Mouse (Mus musculus): ENCODE data around the gene Try10. TPM values are rescaled to one million over a fixed set of nuclear protein-coding genes. Genes with fewer than 3 reads are reported as not detected.
"Not testable (repeated sequence)": the region's sequence is repeated elsewhere in the genome, so short reads cannot be mapped to it uniquely, and the experiment has no call there.

Try10 gene
- not detected in 2 replicates for polyA plus RNA-seq (2016; fragmentation: Nextera tagmentation; extraction: Ambion mirVana)

DNA sequence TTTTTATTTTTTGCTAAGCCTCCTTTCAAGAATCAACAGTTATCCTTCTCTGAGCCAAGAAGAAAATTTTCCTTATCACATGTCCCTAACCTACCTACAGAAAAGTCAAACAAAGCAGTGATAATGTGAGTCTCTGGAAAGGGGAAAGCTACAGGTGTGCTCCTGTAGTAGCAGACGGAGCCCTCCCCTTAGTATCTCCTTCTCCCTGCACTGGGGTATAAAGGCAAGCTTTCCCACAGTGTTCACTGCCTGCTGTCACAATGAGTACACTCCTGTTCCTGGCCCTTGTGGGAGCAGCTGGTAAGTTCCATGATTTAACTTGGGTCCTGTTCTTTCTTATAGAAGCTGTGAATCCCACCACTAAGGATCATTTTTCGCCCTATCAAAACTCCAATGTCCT, at the start of gene Try10:
Try10 (plus strand) TSS at position 174 of the 400 bp plus-strand sequence.
- 83% methylated on average over 2 of the region's 2 CpGs for WGBS
- no peaks in the 10 kb centered on the region for H3K27me3 ChIP-seq (ENCODE audit: insufficient read depth, poor library complexity, severe bottlenecking)
- H3K4me1 ChIP-seq (replicated peaks), result no peaks in the 10 kb centered on the region
- no peak within 1 kb of the TSS for H3K4me3 ChIP-seq
- no peak within 1 kb of the TSS for H3K27ac ChIP-seq
- H3K9me3 ChIP-seq, result no peaks in the 10 kb centered on the region
- DNase-seq (ENCODE audit: low spot score), result no peak
- H3K36me3 ChIP-seq, result no peaks in the 10 kb centered on the region

DNA sequence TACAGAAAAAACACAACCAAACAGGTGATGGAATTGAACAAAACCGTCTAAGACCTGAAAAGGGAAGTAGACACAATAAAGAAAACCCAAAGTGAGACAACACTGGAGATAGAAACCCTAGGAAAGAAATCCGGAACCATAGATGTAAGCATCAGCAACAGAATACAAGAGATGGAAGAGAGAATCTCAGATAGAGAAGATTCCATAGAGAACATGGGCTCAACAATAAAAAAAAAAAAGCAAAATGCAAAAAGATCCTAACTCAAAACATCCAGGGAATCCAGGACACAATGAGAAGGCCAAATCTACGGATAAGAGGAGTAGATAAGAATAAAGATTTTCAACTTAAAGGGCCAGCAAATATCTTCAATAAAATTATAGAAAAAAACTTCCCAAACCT, 37.2 kb upstream of the Try10 start, which contains the start of gene Try5:
Try5 (minus strand) TSS at position 101 of the 400 bp plus-strand sequence.
- H3K36me3 ChIP-seq; H3K27ac ChIP-seq; H3K27me3 ChIP-seq (ENCODE audit: insufficient read depth, poor library complexity, severe bottlenecking); H3K9me3 ChIP-seq; DNase-seq (ENCODE audit: low spot score); H3K4me3 ChIP-seq; H3K4me1 ChIP-seq (replicated peaks): not testable (repeated sequence)
- 79% methylated on average over 3 of the region's 3 CpGs for WGBS

DNA sequence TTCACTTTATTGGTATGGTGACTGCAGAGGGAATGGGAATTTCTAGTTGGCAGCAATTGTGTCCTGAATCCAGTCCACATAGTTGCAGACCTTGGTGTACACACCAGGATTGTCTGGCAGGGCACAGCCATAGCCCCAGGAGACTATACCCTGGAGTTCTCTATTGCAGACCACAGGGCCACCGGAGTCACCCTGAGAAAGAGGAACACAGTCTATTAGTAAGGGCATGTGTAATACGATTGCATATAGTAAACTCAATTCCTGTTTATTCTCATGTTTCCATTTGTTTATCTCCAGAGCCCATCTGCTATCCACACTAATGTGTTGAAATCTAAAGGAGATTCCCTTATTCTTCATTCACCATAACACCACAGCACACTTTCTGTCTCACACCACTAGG, 19.9 kb downstream of the Try10 start:
- not testable (repeated sequence) for H3K27ac ChIP-seq; H3K27me3 ChIP-seq (ENCODE audit: insufficient read depth, poor library complexity, severe bottlenecking); H3K9me3 ChIP-seq; H3K4me3 ChIP-seq; H3K36me3 ChIP-seq; H3K4me1 ChIP-seq (replicated peaks); DNase-seq (ENCODE audit: low spot score)
- WGBS, result 95% methylated on average over 2 of the region's 2 CpGs

DNA sequence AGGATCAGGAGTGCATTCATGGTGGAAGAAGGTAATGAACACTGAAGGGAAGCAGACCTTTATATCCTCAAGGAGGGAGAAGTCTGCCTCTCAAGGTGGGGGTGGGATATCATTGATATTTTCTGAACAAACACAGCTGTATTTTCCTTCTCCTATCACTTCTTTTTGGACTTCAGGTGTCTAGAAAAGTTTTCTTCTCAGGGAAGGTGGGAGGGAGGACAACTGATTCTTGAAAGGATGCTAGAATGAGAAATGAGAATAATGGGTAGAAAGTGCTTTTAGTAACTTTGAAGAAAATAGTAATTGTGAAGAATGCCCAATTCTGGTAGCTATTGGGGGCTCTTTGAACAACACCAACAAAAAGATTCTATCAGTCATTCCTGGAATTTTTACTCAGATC, 23.7 kb downstream of the Try10 start, which contains the start of gene Prss3:
Prss3 (minus strand) TSS at position 101 of the 400 bp plus-strand sequence.
- not testable (repeated sequence) for H3K4me3 ChIP-seq; H3K36me3 ChIP-seq; H3K9me3 ChIP-seq; DNase-seq (ENCODE audit: low spot score); H3K27ac ChIP-seq; H3K4me1 ChIP-seq (replicated peaks); H3K27me3 ChIP-seq (ENCODE audit: insufficient read depth, poor library complexity, severe bottlenecking)

DNA sequence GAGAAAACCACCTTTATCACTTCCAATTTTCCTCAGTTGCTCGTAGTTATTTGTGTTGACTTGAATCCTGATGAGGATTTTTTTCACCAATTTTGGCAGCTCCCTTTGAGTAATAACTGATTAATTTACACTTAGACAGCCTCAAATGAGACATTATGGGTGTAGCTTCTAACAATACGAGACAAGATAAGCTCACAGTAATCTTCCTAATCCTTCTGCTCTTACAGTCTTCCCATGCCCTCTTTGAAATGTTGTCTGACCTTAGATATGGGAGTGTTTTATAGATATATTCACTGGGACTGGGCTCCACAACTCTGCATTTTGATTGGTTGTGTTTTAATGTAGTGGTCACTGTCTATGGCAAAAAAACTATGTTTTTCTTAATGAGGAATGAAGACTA, 32.9 kb downstream of the Try10 start:
- Histone ChIP-seq H3K27ac (no peak overlapping the region), H3K9me3 (no peaks in the 10 kb centered on the region), H3K4me1 (replicated peaks) (no peaks in the 10 kb centered on the region), H3K36me3 (no peaks in the 10 kb centered on the region), H3K4me3 (no peak overlapping the region), H3K27me3 (ENCODE audit: insufficient read depth, poor library complexity, severe bottlenecking) (no peaks in the 10 kb centered on the region)
- WGBS, result 88% methylated on average over 2 of the region's 2 CpGs
- DNase-seq (ENCODE audit: low spot score), result no peak

DNA sequence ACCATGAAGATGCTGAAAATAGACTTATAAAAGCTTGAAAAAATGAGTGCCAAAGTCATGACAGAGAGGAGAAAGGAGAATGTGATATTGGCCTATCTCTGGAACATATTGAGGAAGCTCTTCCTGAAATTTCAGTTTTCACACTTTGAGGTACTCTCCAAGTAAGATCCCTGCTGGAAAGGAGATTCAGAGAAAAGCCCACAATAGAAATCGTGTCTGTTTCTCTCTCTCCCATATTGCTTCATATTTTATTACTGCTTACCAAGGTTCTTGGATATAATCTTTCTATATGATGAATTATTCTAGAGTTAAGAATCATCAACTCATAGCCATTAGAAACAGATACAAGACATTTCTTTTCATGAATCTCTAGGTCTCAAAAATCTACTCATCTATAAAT, 37.7 kb downstream of the Try10 start:
- 73% methylated on average over 1 of the region's 1 CpGs for WGBS
- H3K4me1 ChIP-seq (replicated peaks); H3K27ac ChIP-seq; H3K27me3 ChIP-seq (ENCODE audit: insufficient read depth, poor library complexity, severe bottlenecking); H3K36me3 ChIP-seq; H3K4me3 ChIP-seq; DNase-seq (ENCODE audit: low spot score); H3K9me3 ChIP-seq: not testable (repeated sequence)

DNA sequence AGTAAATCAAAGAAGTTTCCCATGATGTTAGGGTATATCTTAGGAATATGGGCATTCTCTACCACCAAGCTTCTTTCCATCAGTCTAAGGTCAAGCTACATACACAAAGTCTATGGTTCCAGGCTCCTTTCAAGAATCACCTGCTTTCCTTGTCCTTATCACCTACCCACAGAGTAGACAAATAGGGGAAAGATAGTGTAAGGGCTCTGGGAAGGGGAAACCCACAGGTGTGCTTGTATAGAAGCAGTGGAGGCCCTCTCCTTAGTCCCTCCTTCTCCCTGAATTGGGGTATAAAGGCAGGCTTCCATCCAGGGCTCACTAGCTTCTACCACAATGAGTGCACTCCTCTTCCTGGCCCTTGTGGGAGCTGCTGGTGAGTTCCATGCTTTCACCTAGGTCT, 38.2 kb downstream of the Try10 start, which contains the start of gene Gm5771:
Gm5771 (plus strand) TSS at position 301 of the 400 bp plus-strand sequence.
- not testable (repeated sequence) for H3K36me3 ChIP-seq; DNase-seq (ENCODE audit: low spot score); H3K9me3 ChIP-seq; H3K4me1 ChIP-seq (replicated peaks); H3K27ac ChIP-seq; H3K4me3 ChIP-seq; H3K27me3 ChIP-seq (ENCODE audit: insufficient read depth, poor library complexity, severe bottlenecking)

Other genes starting within 250 kb of the Try10 start
- not detected in 2 replicates for gene Try4, start 51.8 kb upstream of the Try10 start, polyA plus RNA-seq (2016; fragmentation: Nextera tagmentation; extraction: Ambion mirVana)
- gene Try5, start 37.3 kb upstream of the Try10 start, polyA plus RNA-seq (2016; fragmentation: Nextera tagmentation; extraction: Ambion mirVana), result not detected in 2 replicates
- gene Prss3, start 23.6 kb downstream of the Try10 start, polyA plus RNA-seq (2016; fragmentation: Nextera tagmentation; extraction: Ambion mirVana), result not detected in 2 replicates
- not detected in 2 replicates for gene Gm5771, start 38.3 kb downstream of the Try10 start, polyA plus RNA-seq (2016; fragmentation: Nextera tagmentation; extraction: Ambion mirVana)
- gene Gm10334, start 92.0 kb downstream of the Try10 start, polyA plus RNA-seq (2016; fragmentation: Nextera tagmentation; extraction: Ambion mirVana), result not detected in 2 replicates
- not detected in 2 replicates for gene Prss1, start 104.8 kb downstream of the Try10 start, polyA plus RNA-seq (2016; fragmentation: Nextera tagmentation; extraction: Ambion mirVana)
- not detected in 2 replicates for gene Prss2, start 167.7 kb downstream of the Try10 start, polyA plus RNA-seq (2016; fragmentation: Nextera tagmentation; extraction: Ambion mirVana)

Data from hindbrain, embryonic 10.5 days (tissue).